Mouse (Mus musculus) bone marrow, adult 2 months (tissue): Measurements from ENCODE around the gene Slc22a19.

Experiments
- CTCF ChIP-seq: fragments of 200-500 bp; IDR thresholded peaks from 2 replicates; pipeline ENCODE4 v1.5.1; 2011; ENCODE audit warnings: low read length, control low read depth; ENCODE audit not compliant: control insufficient read depth, insufficient read depth
- POLR2A ChIP-seq: fragments of 200-500 bp; IDR thresholded peaks from 2 replicates; pipeline ENCODE4 v1.6.1; 2011; ENCODE audit warnings: low read depth, mild to moderate bottlenecking, control low read depth, low read length, borderline replicate concordance; ENCODE audit not compliant: control insufficient read depth

DNA sequence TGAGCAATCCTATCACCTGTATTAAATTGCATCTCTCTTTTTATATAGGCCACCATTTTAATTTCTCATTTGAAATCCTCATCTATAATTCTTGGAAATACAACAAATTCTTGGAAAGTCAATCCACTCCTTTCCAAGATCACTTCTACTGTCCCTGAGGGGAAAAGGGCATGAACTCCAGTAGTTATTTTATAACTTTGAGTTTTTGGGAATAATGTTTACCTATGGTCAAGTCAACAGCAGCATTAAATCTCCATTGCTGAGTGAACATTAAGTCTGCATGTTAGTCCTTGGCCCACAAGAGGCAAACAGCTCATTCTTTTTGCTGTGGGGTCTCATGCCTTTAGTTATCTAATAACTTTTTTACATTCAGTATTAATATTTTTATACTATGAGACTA is 78.1 kb downstream of the Slc22a19 start:
- TF ChIP-seq CTCF (no peak), POLR2A (no peak)
